ENCODE assay signal across 22 mouse cellular contexts in genomic region chr11:117322311-117322710, GRCm38 (mm10).
DNase-seq lines count a peak whose midpoint lies in the region; ATAC-seq and TF ChIP-seq lines count a peak whose summit lies in the region.
"Had no signal": no experiment of that assay in that cellular context is flagged by ENCODE, and none has a peak within 500 bp of the region (broad histone marks: within the 10 kb centered on the region; RNA-seq: fewer than 3 reads in every experiment).

No protein-coding gene starts in this region.

- H3K9me3 ChIP-seq in heart, embryonic 10.5 days = no peaks in the 10 kb centered on the region
- no peaks in the 10 kb centered on the region for H3K9me3 ChIP-seq in megakaryocyte, embryonic 14.5 days
- H3K9me3 ChIP-seq in limb, embryonic 15.5 days = no peaks in the 10 kb centered on the region
- H3K9me3 ChIP-seq: embryonic facial prominence, embryonic 12.5 days; forebrain, embryonic 13.5 days; hindbrain, embryonic 15.5 days; limb, embryonic 12.5 days; midbrain, embryonic 13.5 days had no signal

- H3K36me3 ChIP-seq in heart, embryonic 10.5 days = no peaks in the 10 kb centered on the region
- peaks cover 25% of the 10 kb centered on the region for H3K36me3 ChIP-seq in megakaryocyte, embryonic 14.5 days (replicated peaks; ENCODE audit: low read length)
- no peaks in the 10 kb centered on the region for H3K36me3 ChIP-seq in limb, embryonic 15.5 days
- H3K36me3 ChIP-seq: embryonic facial prominence, embryonic 12.5 days; hindbrain, embryonic 15.5 days; limb, embryonic 12.5 days; midbrain, embryonic 13.5 days had no signal

- intact Hi-C loops in gastrocnemius, adult 2 months (cut with DNase I) = no loop called here

- TF ChIP-seq CTCF in gastrocnemius, adult 2 months (IDR thresholded peaks at IDR 0.05) = no peak

- ATAC-seq in megakaryocyte, adult 5-6 weeks (ENCODE audit: poor library complexity, severe bottlenecking) = no peak
- ATAC-seq in limb, embryonic 15.5 days (ENCODE audit: insufficient number of reproducible peaks, low FRiP score, low TSS enrichment, low read depth) = no peak
- ATAC-seq: forebrain, embryonic 13.5 days; lung, postnatal 0 days; midbrain, embryonic 13.5 days; Patski had no signal

- 85% methylated on average over 3 of the region's 3 CpGs for WGBS in heart, embryonic 10.5 days
- 80% methylated on average over 3 of the region's 3 CpGs for WGBS in limb, embryonic 15.5 days

- peak overlapping the region; percentile 63 for H3K27ac ChIP-seq in heart, embryonic 10.5 days
- peak overlapping the region; percentile 60; the same call in 1 of the 2 replicates for H3K27ac ChIP-seq in brown adipose tissue, adult 24 weeks (replicated peaks; ENCODE audit: low read depth, low read length)
- peak overlapping the region; percentile 27; the same call in 1 of the 2 replicates for H3K27ac ChIP-seq in limb, embryonic 15.5 days
- no peak overlapping the region for H3K27ac ChIP-seq in gastrocnemius, adult 2 months
- H3K27ac ChIP-seq: embryonic facial prominence, embryonic 12.5 days; forebrain, embryonic 13.5 days; hindbrain, embryonic 15.5 days; kidney, postnatal 0 days; limb, embryonic 12.5 days; midbrain, embryonic 13.5 days had no signal

- no peaks in the 10 kb centered on the region for H3K27me3 ChIP-seq in heart, embryonic 10.5 days (ENCODE audit: insufficient read depth, poor library complexity, severe bottlenecking)
- H3K27me3 ChIP-seq in megakaryocyte, embryonic 14.5 days (replicated peaks) = no peaks in the 10 kb centered on the region
- H3K27me3 ChIP-seq in limb, embryonic 15.5 days = no peaks in the 10 kb centered on the region
- H3K27me3 ChIP-seq: embryonic facial prominence, embryonic 12.5 days; forebrain, embryonic 13.5 days; hindbrain, embryonic 15.5 days; limb, embryonic 12.5 days; midbrain, embryonic 13.5 days; Patski had no signal

- no peak overlapping the region for H3K4me2 ChIP-seq in limb, embryonic 15.5 days
- H3K4me2 ChIP-seq: embryonic facial prominence, embryonic 12.5 days; forebrain, embryonic 13.5 days; hindbrain, embryonic 15.5 days; limb, embryonic 12.5 days; midbrain, embryonic 13.5 days had no signal

- peaks cover 97% of the 10 kb centered on the region for H3K4me1 ChIP-seq in heart, embryonic 10.5 days
- H3K4me1 ChIP-seq in megakaryocyte, embryonic 14.5 days = peaks cover 100% of the 10 kb centered on the region
- H3K4me1 ChIP-seq in brown adipose tissue, adult 24 weeks (ENCODE audit: control insufficient read depth, insufficient read depth, insufficient read length, low read length) = peaks cover 82% of the 10 kb centered on the region
- H3K4me1 ChIP-seq in limb, embryonic 15.5 days = peaks cover 97% of the 10 kb centered on the region

- no peak for DNase-seq in heart, embryonic 10.5 days (ENCODE audit: low spot score)
- DNase-seq in heart, adult 9 months (ENCODE audit: low spot score in 2 of 2) = no peak
- no peak for DNase-seq in natural killer cell, adult 2 months (ENCODE audit: low spot score in 2 of 2)
- no peak for DNase-seq in gastrocnemius, adult 2 months
- DNase-seq: adrenal gland, postnatal 36 days; cerebellum, adult 11 months; cerebellum, postnatal 10 days; kidney, adult 2 months; right cerebral cortex, postnatal 14 days; thymus, adult 2 months had no signal

- H3K9ac ChIP-seq in limb, embryonic 15.5 days = no peak overlapping the region
- H3K9ac ChIP-seq: embryonic facial prominence, embryonic 12.5 days; forebrain, embryonic 13.5 days; hindbrain, embryonic 15.5 days; limb, embryonic 12.5 days; midbrain, embryonic 13.5 days had no signal

- H3K4me3 ChIP-seq in heart, embryonic 10.5 days = no peak overlapping the region
- H3K4me3 ChIP-seq in megakaryocyte, embryonic 14.5 days (replicated peaks) = peak overlapping the region; percentile 33
- no peak overlapping the region for H3K4me3 ChIP-seq in brown adipose tissue, adult 24 weeks (ENCODE audit: insufficient read depth, low read depth, low read length)
- H3K4me3 ChIP-seq in limb, embryonic 15.5 days = no peak overlapping the region
- H3K4me3 ChIP-seq in gastrocnemius, adult 2 months = no peak overlapping the region
- H3K4me3 ChIP-seq: embryonic facial prominence, embryonic 12.5 days; forebrain, embryonic 13.5 days; hindbrain, embryonic 15.5 days; limb, embryonic 12.5 days; midbrain, embryonic 13.5 days had no signal
